Mouse (Mus musculus) neutrophil, adult 5-6 weeks (primary cell): ENCODE results near the gene Bmp6. TPM values are rescaled to one million over a fixed set of nuclear protein-coding genes. Genes with fewer than 3 reads are reported as not detected.

ENCODE experiments used
- ATAC-seq: fragments of 151-379, 151-347 bp; 2 replicates; pipeline ENCODE4 v1.8.0; 2017; ENCODE audit warnings: mild to moderate bottlenecking, moderate TSS enrichment; ENCODE audit not compliant: insufficient number of reproducible peaks, poor library complexity, low FRiP score, severe bottlenecking; ENCODE audit errors: extremely low read depth
- total RNA-seq: library from RNA; stranded (forward); fragments of 200-1000 nt; gene quantifications from 2 replicates; pipeline ENCODE4 v1.2.3, GENCODE M21; 2017

The Bmp6 gene
- not detected in 2 replicates for total RNA-seq

DNA sequence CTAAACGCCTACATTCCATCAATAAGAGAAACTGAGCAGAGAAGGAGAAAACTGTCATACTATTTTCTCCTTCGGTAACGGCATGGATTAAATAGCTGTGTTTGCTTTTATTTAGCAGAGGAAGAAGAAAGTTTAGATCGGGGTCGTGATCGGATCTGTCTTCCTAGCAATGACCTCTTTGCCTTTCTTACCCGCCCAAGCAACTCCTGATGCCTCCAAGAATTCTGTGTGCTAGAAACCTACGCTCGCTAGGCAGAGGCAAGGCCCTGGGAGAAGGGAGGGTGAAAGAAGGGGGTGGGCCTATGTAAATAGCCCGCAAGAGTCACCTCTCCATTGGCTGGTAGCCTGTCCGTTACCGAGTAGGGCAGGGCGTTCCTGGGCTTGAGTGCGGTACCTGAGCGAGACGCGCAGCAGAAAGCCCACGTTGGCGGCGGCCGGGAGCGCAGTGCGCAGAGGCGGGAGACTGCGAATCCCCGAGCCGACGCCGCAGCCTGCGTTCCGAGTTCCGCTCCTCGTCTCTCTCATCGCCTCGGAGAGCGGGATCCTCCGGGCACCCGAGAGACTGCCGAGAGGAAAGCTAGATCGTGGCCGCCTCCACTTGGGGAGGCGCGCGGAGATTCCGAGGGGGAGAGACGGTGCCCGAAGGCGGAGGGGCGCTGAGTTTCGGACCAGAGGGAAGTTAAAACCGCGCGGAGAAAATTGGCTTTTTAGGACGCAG is at the start of gene Bmp6:
Bmp6 (plus strand) TSS at position 395 of the 718 bp plus-strand sequence.
- ATAC-seq = no peak

DNA sequence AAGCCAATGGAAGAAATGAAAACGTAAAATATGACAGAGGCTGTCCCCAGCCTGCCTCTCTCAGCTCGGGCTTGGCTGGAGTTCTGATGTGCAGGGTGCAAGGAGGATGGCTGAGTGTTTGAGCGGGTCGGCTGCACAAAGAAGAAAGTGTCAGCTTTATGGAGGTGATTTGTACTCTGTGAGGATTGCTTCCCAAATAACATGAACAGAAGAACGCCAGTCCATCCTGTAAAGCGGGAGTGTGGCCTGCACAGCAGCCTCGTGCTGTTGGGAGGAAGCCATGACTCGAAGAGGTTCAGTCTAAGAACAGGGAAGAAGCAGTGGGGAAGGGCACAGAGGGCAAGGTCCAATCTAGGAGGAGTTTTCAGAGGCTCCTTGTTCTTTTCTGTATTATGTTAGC is 48.7 kb upstream of the Bmp6 start:
- ATAC-seq = no peak

DNA sequence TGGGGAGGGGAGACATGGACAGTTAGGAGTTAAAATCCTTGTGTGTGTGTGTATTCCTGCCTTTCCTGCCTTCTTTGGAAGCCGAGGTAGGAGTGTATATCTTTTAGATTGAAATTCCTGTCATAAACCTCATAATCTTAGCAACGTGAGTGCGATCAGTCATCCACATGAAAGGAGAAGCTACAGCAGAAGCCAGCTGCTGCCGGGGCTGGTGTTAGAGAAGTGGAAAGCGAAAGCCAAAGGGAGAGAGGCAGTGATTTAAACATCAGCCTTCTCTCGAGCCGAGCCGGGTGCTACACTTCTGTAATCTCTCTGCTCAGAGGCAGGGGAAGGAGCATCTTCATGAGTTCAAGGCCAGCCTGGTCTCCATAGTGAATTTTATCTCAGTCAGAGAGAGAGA is 48.3 kb upstream of the Bmp6 start:
- no peak for ATAC-seq

DNA sequence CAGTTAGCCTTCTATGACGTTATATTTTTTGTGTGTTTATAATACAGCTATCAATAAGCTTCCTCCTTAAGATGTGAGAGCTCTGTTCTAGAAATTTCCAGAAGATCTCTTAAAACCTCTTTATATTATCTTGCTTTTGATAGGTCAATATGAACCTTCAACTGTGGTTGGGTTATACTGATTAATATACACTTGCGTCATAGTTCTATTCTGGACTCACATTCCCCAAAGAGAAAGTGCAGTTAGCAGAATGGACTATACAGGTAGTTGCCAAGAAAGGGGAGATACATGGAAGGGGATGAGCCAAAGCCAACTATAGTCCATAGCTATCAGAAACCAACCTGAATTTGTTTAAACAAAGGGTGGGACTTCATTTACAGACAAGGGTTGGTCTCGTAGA is 33.8 kb upstream of the Bmp6 start:
- ATAC-seq = no peak

DNA sequence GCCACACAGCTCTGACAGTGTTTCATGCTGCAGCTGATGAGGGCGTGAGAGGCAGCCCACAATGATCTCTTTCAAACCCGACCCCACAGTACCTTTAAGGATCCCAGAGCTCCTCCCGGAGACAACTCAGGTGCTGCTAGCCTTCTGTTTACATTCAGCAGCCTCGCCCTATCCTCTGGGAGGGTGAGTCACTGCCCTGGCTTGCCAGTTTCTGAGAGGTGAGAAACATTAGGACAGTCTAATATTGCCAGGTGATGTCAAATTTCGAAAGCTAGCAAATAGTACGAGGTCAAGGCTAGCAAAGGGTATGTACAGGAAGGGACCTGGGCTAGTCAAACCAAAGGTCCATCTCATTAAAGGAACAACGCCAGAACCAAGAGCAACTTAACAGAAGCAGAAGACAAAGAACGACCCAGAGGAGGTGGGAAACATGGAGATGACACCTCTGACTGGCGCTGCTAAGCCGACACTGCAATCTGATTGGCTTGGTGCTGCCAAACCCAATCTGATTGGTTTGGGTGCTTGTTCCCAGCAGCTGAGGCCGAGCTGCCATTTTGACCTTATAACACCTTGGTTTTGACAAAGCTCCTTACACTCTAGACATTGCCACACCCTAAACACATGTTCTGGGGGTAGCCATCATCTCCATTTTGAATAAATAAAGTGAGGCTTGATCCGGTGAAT is 32.4 kb upstream of the Bmp6 start:
- ATAC-seq = no peak

DNA sequence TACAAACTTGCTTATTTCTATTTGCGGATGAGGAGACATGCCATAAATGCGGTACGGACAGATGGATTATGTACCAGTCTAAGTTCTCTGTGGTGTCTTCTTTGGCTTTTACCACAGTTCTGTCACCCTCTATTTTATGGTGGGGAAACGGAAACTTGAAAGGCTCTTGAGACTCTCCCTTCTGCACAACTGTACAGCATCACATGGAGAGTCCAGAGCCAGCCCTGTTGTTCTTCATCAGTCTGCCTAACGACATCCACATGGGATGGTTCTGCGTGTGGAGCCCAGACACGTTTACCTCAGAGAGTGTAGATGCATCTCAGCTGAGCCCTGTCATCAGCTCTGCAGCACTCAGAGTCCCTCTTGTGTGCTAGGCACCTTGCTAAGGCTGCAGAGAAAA is 30.3 kb upstream of the Bmp6 start:
- ATAC-seq = no peak

DNA sequence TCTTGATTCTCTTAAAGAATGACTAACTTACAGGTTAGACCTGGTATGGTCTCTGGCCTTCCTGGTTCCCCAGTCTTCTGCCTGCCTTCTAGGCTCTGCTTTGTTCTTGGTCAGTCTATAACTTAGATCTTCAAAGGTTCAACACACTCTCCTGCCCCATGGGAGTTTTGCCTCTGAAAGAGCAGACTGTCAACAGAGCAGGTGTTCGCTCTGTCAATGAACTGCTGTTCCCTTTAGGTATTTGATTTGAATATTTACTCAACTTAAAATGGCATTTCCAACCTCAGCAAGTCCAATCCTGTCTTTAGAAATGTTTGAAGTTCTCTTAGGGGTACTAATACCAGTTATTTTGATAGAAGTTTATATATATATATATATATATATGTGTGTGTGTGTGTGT is 26.5 kb upstream of the Bmp6 start:
- ATAC-seq = no peak

DNA sequence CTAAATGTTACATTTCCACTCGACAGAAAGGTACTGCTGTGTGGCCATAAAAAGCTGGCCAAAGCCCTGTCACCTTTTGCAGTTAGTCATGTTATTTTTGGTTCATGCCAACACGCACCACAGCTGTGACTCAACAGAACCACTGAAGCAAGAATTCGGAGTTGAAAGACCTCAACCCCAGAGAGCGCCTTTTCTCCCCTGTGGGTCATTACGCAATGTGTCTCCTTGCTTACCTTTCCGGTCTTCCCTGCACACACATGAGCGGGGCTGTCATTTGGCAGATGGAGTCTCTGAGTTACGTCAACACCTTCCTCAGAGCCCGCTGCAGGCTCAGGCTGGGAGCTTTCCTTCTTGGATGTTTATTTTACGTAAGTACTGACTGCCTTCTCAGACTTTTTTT is 24.6 kb upstream of the Bmp6 start:
- no peak for ATAC-seq

DNA sequence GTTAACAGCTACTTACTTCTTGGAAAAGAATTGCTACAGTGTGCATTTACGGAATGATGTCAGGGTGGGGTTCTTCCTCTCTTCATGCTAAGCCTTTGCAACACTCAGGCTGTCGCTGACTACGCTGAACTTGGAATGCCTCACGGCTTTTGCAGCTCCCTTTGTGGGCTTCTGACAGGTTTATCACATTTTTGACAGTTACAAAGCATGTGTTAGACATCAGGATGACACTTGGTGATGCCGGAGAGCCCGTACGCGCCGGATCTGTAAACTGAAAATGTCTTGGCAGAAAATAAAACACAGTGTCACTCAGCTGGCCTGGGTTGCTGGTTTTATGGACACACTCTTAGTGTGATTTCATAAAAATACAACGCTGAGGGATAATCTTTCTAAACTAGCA is 20.5 kb upstream of the Bmp6 start:
- ATAC-seq = no peak

DNA sequence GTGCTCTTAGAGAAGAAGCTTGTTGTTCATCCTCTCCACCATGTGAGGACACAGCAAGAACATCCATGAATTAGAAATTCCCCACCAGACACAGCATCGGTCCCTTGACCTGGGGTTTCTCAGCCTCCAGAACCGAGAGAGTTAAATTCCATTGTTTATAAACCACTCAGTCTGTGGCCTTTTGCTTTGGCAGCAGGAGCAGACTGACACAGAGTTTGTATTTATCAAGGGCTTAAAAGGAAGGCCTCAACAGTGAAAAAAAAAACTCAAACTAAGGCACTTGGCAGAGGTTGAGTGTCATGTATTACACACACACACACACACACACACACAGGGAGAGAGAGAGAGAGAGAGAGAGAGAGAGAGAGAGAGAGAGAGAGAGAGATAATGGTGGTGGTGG is 17.5 kb upstream of the Bmp6 start:
- no peak for ATAC-seq

DNA sequence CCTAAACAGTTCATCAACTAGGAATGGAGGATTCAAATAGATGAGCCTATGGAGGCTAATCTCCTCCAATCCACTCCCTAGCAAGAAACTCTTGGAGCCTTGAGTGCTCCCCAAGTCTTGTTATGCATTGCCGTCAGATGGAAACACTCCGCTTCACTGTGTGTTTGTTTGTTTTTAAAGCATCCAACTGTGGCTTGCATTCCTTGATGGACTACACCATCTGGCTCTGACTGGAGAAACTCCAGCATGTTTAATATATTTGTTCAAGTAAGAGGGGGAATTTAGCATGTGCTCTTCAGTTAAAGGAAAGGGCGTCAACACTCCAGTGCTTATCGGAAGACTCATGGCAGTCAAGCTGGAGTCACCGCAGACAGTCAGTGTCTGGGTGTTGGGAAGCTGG is 11.4 kb upstream of the Bmp6 start:
- no peak for ATAC-seq

DNA sequence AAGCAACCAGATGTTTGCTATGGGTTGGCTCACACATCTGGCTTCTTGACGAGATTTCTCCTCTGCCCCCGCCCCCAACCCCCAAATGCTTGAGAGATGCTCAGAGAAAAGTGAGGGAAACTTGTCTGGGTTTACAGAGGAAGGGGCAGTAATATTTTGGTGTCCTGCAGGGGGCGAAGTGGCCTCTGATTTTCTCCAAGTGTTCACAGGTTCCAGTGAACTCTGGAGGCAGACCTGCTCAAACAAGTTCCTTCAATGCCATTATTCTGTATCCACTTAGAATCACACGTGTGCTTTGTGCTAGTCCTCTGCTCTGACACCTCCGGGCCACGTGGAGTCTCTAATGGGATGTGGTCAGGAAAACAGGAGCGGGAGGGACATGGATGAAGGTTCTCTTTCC is 2.3 kb upstream of the Bmp6 start:
- 0 out of 2 replicates have a peak, but pooled peaks have one; percentile 37 for ATAC-seq

DNA sequence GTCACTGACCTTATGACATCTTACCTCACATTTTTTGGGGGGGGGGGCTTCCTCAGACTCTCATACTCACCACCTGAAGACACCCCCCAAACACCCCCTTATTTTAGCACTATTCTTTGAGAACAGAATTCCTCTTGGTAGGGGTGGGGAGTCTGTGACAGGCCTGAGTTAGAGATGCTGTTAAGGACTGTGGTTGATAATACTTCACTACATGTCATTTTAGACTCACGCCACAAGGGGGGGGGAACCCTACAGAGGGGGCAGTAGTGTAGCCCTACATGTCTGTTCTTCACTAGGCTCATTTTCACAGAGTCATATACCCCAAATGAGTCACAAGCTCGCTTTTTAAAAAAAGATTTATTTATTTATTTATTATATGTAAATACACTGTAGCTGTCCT is 1.7 kb upstream of the Bmp6 start:
- no peak for ATAC-seq

DNA sequence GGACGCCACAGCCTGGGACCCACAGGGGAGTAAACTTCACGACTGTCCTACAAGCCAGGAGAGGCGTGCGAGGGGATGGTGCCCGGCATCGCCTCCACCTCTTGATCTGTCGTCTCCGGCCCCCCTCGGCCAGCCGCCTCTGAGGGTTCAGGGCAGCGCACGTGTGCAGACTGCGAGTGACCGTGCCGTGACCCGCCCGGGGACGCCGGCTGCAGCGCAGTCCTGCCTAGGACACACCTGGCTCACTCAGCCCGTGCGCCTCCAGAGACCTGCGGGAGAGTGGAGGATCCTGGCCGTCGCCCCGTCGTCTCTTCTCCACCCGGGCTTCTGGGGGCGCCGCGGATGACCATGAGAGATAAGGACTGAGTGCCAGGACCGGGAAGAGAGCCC is 519 bp downstream of the Bmp6 start:
- ATAC-seq = no peak

DNA sequence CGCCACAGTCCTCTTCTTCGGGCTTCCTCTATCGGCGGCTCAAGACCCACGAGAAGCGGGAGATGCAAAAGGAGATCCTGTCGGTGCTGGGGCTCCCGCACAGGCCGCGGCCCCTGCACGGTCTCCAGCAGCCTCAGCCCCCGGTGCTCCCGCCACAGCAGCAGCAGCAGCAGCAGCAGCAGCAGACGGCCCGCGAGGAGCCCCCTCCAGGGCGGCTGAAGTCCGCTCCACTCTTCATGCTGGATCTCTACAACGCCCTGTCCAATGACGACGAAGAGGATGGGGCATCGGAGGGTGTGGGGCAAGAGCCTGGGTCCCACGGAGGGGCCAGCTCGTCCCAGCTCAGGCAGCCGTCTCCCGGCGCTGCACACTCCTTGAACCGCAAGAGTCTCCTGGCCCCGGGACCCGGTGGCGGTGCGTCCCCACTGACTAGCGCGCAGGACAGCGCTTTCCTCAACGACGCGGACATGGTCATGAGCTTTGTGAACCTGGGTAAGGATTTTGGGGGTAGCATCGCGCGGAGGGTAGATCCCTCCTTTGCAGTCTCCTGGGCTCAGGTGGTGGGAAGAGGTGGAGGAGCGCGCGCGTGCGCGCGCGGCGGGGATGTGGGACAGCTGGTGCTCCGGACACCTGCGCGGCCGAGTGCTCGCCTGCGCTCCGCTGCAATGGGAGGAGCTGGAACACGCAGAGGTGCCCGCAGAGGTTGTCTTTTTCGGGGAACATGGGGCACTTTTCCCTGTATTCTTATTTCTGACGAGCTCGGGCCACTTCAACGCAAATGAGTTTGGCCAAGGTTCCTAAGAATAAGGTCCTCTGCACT is 1.4 kb downstream of the Bmp6 start:
- no peak for ATAC-seq

DNA sequence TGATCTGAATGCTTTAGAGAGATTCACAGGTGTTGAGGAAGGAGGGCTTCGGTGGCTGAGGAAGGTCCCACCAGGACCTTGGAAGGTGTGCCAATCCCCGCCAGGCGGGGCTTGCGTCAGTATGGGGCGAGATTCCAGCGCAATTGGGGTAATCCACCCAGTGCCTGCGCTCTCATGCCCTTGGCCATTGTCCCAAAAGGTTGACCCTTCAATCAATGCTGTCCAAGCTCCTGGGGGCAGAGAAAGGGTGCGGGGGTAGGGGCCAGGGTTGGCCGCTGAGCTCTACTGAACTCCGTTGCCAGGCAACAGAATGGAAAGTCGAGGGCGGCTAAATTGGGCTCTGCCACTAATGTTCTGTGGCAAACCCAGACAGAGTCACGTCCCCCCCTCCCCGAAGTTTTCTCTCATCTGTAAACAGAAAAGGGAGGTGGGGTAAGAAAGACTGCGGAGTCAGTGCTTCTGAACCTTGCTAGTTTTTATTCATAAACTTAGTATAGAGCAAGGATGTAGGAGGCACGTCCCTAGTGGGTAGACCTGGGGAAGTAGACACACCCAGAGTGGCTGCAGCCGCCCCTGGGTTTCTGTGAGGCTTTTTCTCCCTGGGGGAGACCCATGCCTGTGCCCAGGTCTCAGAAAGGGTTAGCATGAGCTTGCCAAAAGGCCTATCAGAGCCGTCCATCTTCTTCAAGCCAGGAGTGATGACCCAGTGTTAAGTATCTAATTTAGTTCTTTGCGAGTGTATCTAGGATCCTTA is 2.3 kb downstream of the Bmp6 start:
- ATAC-seq = no peak

DNA sequence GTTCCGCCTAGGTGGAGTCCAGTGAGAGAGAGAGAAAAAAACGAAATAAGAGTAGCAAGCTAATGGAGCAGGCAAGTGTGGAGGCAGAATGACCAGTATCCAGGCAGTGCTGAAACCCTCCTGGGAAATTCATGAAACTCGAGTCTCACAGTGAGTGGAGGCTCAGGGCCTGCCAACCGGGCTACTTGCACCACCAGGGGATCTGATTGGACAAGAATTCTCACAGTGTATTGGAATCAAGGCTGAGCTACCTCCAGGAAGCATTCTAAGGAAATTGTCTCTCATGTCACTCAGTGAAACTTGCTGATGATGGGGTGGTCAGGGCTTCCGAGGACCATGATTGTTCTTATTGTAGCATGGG is 2.8 kb downstream of the Bmp6 start:
- ATAC-seq = no peak

DNA sequence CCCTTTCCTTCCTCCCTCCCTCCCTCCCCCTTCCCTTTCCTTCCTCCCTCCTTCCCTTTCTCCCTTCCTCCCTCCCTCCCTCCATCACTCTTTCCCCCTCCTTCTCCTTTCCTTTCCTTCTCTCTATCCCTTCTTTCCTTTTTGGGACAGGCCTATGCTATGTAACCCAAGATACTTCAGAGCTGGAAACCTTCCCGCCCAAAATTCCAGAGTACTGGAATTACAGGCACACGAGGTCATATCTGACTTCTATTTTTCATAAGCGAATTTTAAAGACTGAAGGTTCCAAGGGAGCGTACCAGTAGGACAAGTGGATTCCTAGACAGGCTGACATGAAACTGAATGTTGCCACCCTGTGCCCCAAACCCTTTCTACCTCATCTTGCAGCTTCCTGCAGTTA is 4.1 kb downstream of the Bmp6 start:
- ATAC-seq = no peak

DNA sequence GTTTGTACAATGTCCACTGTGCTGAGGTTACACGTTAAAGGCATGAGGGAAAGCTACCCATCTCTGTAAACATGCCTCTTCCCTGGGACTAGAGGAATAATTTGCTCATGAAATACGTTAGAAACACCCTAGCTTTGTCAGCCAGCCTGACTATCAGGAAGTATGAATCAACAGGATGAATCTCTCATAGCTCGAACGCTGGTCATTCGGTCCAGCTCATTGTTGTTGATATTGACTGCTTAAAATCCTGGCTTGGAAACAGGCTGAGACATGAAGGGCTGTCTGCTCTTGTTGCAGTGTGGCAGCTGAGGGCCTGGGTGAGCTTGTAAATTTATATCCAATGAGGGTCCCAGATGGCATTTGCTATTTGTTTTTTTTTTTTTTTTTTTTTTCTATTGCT is 4.9 kb downstream of the Bmp6 start:
- ATAC-seq = no peak
